Mouse (Mus musculus): ENCODE measurements at regions not wholly inside any gene's neighbourhood (a gene's known extent, or its start where the extent isn't known, plus 50 kb on each side); places are given as distances from the start of the nearest gene placed in this dataset.

DNA sequence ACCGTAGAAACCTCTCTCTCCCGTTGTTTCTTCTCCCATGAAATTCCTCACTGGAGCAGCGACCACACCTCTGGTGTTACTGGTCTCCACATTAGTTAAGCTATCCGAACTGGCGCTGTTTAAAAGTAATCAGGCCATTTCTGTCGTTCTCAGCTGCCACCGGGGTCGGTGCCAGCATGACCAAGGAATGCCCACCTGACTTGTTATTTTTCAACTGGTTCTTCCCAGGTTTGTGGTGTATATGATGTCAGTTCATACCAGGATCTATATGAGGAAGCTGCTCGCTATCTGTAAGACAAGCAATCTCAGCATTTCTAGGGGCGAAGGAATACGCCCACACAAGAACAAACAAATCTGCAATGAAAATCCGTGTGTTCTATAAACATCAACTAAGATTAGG, 116.6 kb downstream of the Barhl2 start:
- no peak for TF ChIP-seq POLR2A (IDR thresholded peaks at IDR 0.05; ENCODE audit: low read depth, low read length)
- no peak for TF ChIP-seq CTCF (IDR thresholded peaks at IDR 0.05; ENCODE audit: extremely low read depth, insufficient read length, insufficient replicate concordance, low read depth, low read length)

Data from small intestine, adult 2 months (tissue).